Mouse (Mus musculus) midbrain, embryonic 13.5 days (tissue): ENCODE results near the gene Cdv3. TPM values are rescaled to one million over a fixed set of nuclear protein-coding genes. Genes with fewer than 3 reads are reported as not detected.

Source experiments
- ATAC-seq: fragments of 200-750 bp; cut with Nextera tagmentation; 2 replicates; pipeline ENCODE4 v1.8.0; 2017; ENCODE audit warnings: mild to moderate bottlenecking, moderate TSS enrichment, moderate library complexity
- H3K27ac ChIP-seq: fragments of 300-500 bp; sonication (generic); 2 replicates; pipeline ENCODE4 v1.5.1; 2015; ENCODE audit warnings: inconsistent platforms, mild to moderate bottlenecking, moderate library complexity
- H3K27me3 ChIP-seq: fragments of 300-500 bp; sonication (generic); 2 replicates; pipeline ENCODE4 v1.6.1; 2015; ENCODE audit warnings: mild to moderate bottlenecking, inconsistent platforms
- H3K36me3 ChIP-seq: fragments of 300-500 bp; sonication (generic); 2 replicates; pipeline ENCODE4 v1.6.1; 2015; ENCODE audit warnings: mild to moderate bottlenecking, inconsistent platforms
- H3K4me1 ChIP-seq: fragments of 300-500 bp; sonication (generic); replicated peaks from 2 replicates; pipeline ENCODE4 v1.6.1; 2015; ENCODE audit warnings: inconsistent platforms
- H3K4me2 ChIP-seq: fragments of 300-500 bp; sonication (generic); replicated peaks from 2 replicates; pipeline ENCODE4 v1.6.1; 2015; ENCODE audit warnings: moderate library complexity, mild to moderate bottlenecking, inconsistent platforms
- H3K4me3 ChIP-seq: fragments of 300-500 bp; sonication (generic); replicated peaks from 2 replicates; pipeline ENCODE4 v1.5.1; 2015; ENCODE audit warnings: mild to moderate bottlenecking, inconsistent platforms
- H3K9ac ChIP-seq: fragments of 300-500 bp; sonication (generic); replicated peaks from 2 replicates; pipeline ENCODE4 v1.6.1; 2015; ENCODE audit warnings: mild to moderate bottlenecking, inconsistent platforms
- H3K9me3 ChIP-seq: fragments of 300-500 bp; sonication (generic); 2 replicates; pipeline ENCODE4 v1.6.1; 2016; ENCODE audit warnings: mild to moderate bottlenecking, inconsistent platforms
- WGBS: fragments of 180-500 bp; shearing (Covaris S2); methylation state at CpG from one replicate; pipeline ENCODE4 v1.1.7; 2015; 5-methylcytosine and 5-hydroxymethylcytosine counted together
- polyA plus RNA-seq: library from polyadenylated mRNA; unstranded; fragments of >200 nt; fragmentation: Nextera tagmentation; extraction: Ambion mirVana; gene quantifications from 2 replicates; pipeline ENCODE4 v1.2.1, GENCODE M21; 2015

Cdv3 gene
- polyA plus RNA-seq, 1 experiment from 2014 or later = 105 TPM

- WGBS = 95% methylated on average over 9 of the region's 9 CpGs
- H3K9me3 ChIP-seq = no peaks in the 10 kb centered on the region
- no peak overlapping the region for H3K9ac ChIP-seq
- no peak overlapping the region for H3K4me2 ChIP-seq
- no peak for ATAC-seq
- no peak overlapping the region for H3K4me3 ChIP-seq
- no peaks in the 10 kb centered on the region for H3K27me3 ChIP-seq
- no peak overlapping the region for H3K27ac ChIP-seq
- H3K4me1 ChIP-seq = no peaks in the 10 kb centered on the region
- peaks cover 77% of the 10 kb centered on the region for H3K36me3 ChIP-seq
These were observed 39.2 kb downstream of the Cdv3 start for GRCm38 (mm10) chr9:103326449-103326848.

GRCm38 (mm10) chr9:103324678-103325077, 41.0 kb downstream of the Cdv3 start:
- Histone ChIP-seq H3K9ac (no peak overlapping the region), H3K4me3 (no peak overlapping the region), H3K9me3 (no peaks in the 10 kb centered on the region), H3K27me3 (no peaks in the 10 kb centered on the region), H3K4me2 (no peak overlapping the region), H3K27ac (no peak overlapping the region), H3K4me1 (no peaks in the 10 kb centered on the region), H3K36me3 (peaks cover 85% of the 10 kb centered on the region)
- WGBS = 93% methylated on average over 1 of the region's 2 CpGs
- ATAC-seq = no peak

- Histone ChIP-seq H3K36me3 (peaks cover 51% of the 10 kb centered on the region), H3K4me1 (peaks cover 23% of the 10 kb centered on the region), H3K9ac (no peak overlapping the region), H3K9me3 (no peaks in the 10 kb centered on the region), H3K4me3 (no peak overlapping the region), H3K4me2 (no peak overlapping the region), H3K27ac (no peak overlapping the region), H3K27me3 (no peaks in the 10 kb centered on the region)
- ATAC-seq = no peak
- 92% methylated on average over 6 of the region's 6 CpGs for WGBS
These were observed 55.8 kb downstream of the Cdv3 start for GRCm38 (mm10) chr9:103309832-103310231.

GRCm38 (mm10) chr9:103305332-103306041, 60.2 kb downstream of the Cdv3 start:
- peak; percentile 83 for ATAC-seq
- H3K9ac ChIP-seq = peak overlapping the region; percentile 78

GRCm38 (mm10) chr9:103304927-103305326, 60.7 kb downstream of the Cdv3 start, which contains the start of the genes 1300017J02Rik and Topbp1:
1300017J02Rik (minus strand) TSS chr9:103305082.
Topbp1 (plus strand) TSS chr9:103305215.
- Histone ChIP-seq H3K27me3 (no peaks in the 10 kb centered on the region), H3K9me3 (no peaks in the 10 kb centered on the region), H3K36me3 (peaks cover 18% of the 10 kb centered on the region), H3K9ac (peak within 1 kb of the TSS; percentile 86), H3K4me1 (peaks cover 29% of the 10 kb centered on the region), H3K27ac (peak within 1 kb of the TSS; percentile 86), H3K4me2 (peak within 1 kb of the TSS; percentile 87), H3K4me3 (peak within 1 kb of the TSS; percentile 91)
- peak; percentile 98 for ATAC-seq
- under 1% methylated on average over 49 of the region's 49 CpGs for WGBS

More at GRCm38 (mm10) chr9:103305332-103306041, 60.2 kb downstream of the Cdv3 start:
- H3K27me3 ChIP-seq = no peaks in the 10 kb centered on the region
- peak overlapping the region; percentile 87 for H3K4me2 ChIP-seq
- peaks cover 20% of the 10 kb centered on the region for H3K36me3 ChIP-seq
- peak overlapping the region; percentile 91 for H3K4me3 ChIP-seq
- peaks cover 29% of the 10 kb centered on the region for H3K4me1 ChIP-seq
- peak overlapping the region; percentile 86; the same call in 1 of the 2 replicates for H3K27ac ChIP-seq
- under 1% methylated on average over 40 of the region's 40 CpGs for WGBS
- no peaks in the 10 kb centered on the region for H3K9me3 ChIP-seq

Other genes starting within 250 kb of the Cdv3 start
- gene Srprb, start 163.7 kb downstream of the Cdv3 start, polyA plus RNA-seq = 49.3 and 55.1 TPM in 2 replicates
- 2.4 TPM in 1 of 2 replicates, not detected in the other for gene Gm20425, start 135.5 kb downstream of the Cdv3 start, polyA plus RNA-seq
- 24.7 and 25.8 TPM in 2 replicates for gene Trf, start 135.4 kb downstream of the Cdv3 start, polyA plus RNA-seq
- 1.5 and 1.6 TPM in 2 replicates for gene 1300017J02Rik, start 60.8 kb downstream of the Cdv3 start, polyA plus RNA-seq
- gene Topbp1, start 60.6 kb downstream of the Cdv3 start, polyA plus RNA-seq = 32.0 and 36.2 TPM in 2 replicates
- gene Bfsp2, start 114.6 kb upstream of the Cdv3 start, polyA plus RNA-seq = 3.5 and 4.0 TPM in 2 replicates